Mouse (Mus musculus): Measurements from ENCODE around the gene Gm9008. TPM values are rescaled to one million over a fixed set of nuclear protein-coding genes. Genes with fewer than 3 reads are reported as not detected.
"Not testable (repeated sequence)": the region's sequence is repeated elsewhere in the genome, so short reads cannot be mapped to it uniquely, and the experiment has no call there.

Gm9008 gene
- 1 to 10 TPM in 1 of 2 experiments, not detected in 1; 1.2 TPM for polyA plus RNA-seq (2017; shearing (Covaris generic))

GRCm38 (mm10) chr6:76497054-76497835 lies at the start of gene Gm9008:
TSS of gene Gm9008 (minus strand) at chr6:76497784.
- not testable (repeated sequence) for ATAC-seq

- ATAC-seq: no peak
These were observed 24.5 kb upstream of the Gm9008 start for GRCm38 (mm10) chr6:76521975-76522641.

- ATAC-seq: no peak
These were observed 12.6 kb upstream of the Gm9008 start for GRCm38 (mm10) chr6:76510200-76510599.

GRCm38 (mm10) chr6:76496335-76496734 lies 1.2 kb downstream of the Gm9008 start:
- not testable (repeated sequence) for ATAC-seq

- no peak for ATAC-seq
These were observed 29.4 kb downstream of the Gm9008 start for GRCm38 (mm10) chr6:76468194-76468593.
